Mouse (Mus musculus): Measurements from ENCODE around the gene Card19.

DNA sequence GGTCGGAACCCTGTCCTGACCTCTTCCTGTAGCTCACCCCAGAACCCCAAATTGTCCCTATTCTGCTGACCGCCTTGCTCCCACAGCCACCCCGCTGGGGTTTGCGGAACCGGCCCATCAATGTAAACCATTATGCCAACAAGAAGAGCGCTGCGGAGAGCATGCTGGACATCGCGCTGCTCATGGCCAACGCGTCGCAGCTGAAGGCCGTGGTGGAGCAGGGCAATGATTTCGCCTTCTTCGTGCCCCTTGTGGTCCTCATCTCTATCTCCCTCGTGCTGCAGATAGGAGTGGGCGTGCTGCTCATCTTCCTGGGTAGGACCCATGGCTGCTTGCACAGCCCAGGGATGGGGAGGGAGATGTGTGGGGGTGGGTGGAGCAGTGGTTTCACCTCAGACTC, 22.2 kb downstream of the Card19 start:
- TF ChIP-seq CTCF (IDR thresholded peaks at IDR 0.05; ENCODE audit: borderline replicate concordance, insufficient read depth, low read depth, low read length): no peak
- TF ChIP-seq POLR2A (IDR thresholded peaks at IDR 0.05; ENCODE audit: borderline replicate concordance, insufficient read depth, low read length): no peak
